In the genomic region with DNA sequence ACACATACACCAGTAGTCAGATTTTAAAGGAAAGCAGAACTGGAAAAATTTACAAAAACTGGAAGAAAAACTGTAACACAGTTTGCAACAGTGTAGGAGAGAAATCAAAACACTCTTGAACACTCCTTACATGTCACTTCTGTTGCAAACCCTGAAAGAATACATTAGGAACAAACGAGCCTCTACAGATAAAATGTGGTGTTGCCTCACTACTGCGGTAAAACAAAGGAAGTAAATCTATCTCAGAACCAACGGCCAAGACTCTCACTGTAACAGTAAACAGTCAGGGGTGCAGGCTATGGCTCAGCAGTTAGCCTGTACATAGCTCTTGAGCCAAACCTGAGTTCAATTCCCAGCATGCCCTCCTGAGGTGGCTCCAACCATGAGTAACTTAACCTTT, we compare ENCODE assay signal across 18 mouse cellular contexts. TPM values are rescaled to one million over a fixed set of nuclear protein-coding genes. Genes with fewer than 3 reads are reported as not detected.
DNase-seq lines count a peak whose midpoint lies in the region; ATAC-seq lines count a peak whose summit lies in the region.
"Had no signal": no experiment of that assay in that cellular context is flagged by ENCODE, and none has a peak within 500 bp of the region (broad histone marks: within the 10 kb centered on the region; RNA-seq: fewer than 3 reads in every experiment).

No protein-coding gene starts in this region.

- DNase-seq in CD4-positive helper T cell, adult 2 months (ENCODE audit: low read depth, low spot score) = peak; percentile 45
- DNase-seq in lung, adult 18-20 months = no peak
- DNase-seq in urinary bladder, postnatal 4 days (ENCODE audit: low spot score in 2 of 2) = no peak
- DNase-seq in ovary, adult 18-20 months (ENCODE audit: low spot score) = no peak
- DNase-seq: adrenal gland, postnatal 14 days; cerebellum, adult 9-10 months; gastrocnemius, postnatal 36 days; heart, postnatal 36 days; kidney, adult 8-10 months; kidney, postnatal 10 days; lung, adult 2 months; right cerebral cortex, postnatal 14 days; spleen, adult 18-20 months; thymus, postnatal 25 days had no signal

- peak; percentile 35 for ATAC-seq in CD4-positive, CD25-positive, alpha-beta regulatory T cell, adult 4 months
- peak; percentile 76 for ATAC-seq in granulocyte monocyte progenitor cell, adult 5-6 weeks (replicated peaks; ENCODE audit: poor library complexity, severe bottlenecking)
- 0 out of 2 replicates have a peak, but pooled peaks have one; percentile 25 for ATAC-seq in megakaryocyte-erythroid progenitor cell, adult 5-6 weeks (replicated peaks; ENCODE audit: low FRiP score, low TSS enrichment, poor library complexity, severe bottlenecking)
- ATAC-seq: forebrain, embryonic 16.5 days had no signal

RNA-seq across cellular contexts. Expression of gene Dedd2, which starts 7.3 kb away (rescaled TPM):
- polyA plus RNA-seq in CD4-positive, CD25-positive, alpha-beta regulatory T cell, adult 4 months (2017; shearing (Covaris generic)) = 10 to 100 TPM; 23.6 to 29.8 TPM
- total RNA-seq in granulocyte monocyte progenitor cell, adult 5-6 weeks (2014; fragmentation: Nextera tagmentation) = 13.5 and 22.0 TPM in 2 replicates
- 16.9 and 18.4 TPM in 2 replicates for total RNA-seq in granulocyte monocyte progenitor cell, adult 5-6 weeks (2017)
- total RNA-seq in megakaryocyte-erythroid progenitor cell, adult 5-6 weeks (2014; fragmentation: Nextera tagmentation) = 16.0 and 24.9 TPM in 2 replicates
- 13.5 and 15.2 TPM in 2 replicates for total RNA-seq in megakaryocyte-erythroid progenitor cell, adult 5-6 weeks (2017)

RNA-seq across cellular contexts. Expression of gene Zfp526, which starts 8.1 kb away (rescaled TPM):
- 1 to 10 TPM; 2.8 to 3.0 TPM for polyA plus RNA-seq in CD4-positive, CD25-positive, alpha-beta regulatory T cell, adult 4 months (2017; shearing (Covaris generic))
- total RNA-seq in granulocyte monocyte progenitor cell, adult 5-6 weeks (2014; fragmentation: Nextera tagmentation) = 9.8 and 10.0 TPM in 2 replicates
- 4.9 and 5.2 TPM in 2 replicates for total RNA-seq in granulocyte monocyte progenitor cell, adult 5-6 weeks (2017)
- 18.8 and 20.3 TPM in 2 replicates for total RNA-seq in megakaryocyte-erythroid progenitor cell, adult 5-6 weeks (2014; fragmentation: Nextera tagmentation)
- 10.1 and 12.5 TPM in 2 replicates for total RNA-seq in megakaryocyte-erythroid progenitor cell, adult 5-6 weeks (2017)

RNA-seq across cellular contexts. Expression of gene Gsk3a, which starts 24.6 kb away (rescaled TPM):
- polyA plus RNA-seq in CD4-positive, CD25-positive, alpha-beta regulatory T cell, adult 4 months (2017; shearing (Covaris generic)) = 10 to 100 TPM in 1 of 2 experiments, 1 to 10 TPM in 1; 8.9 to 11.3 TPM
- 76.4 and 110 TPM in 2 replicates for total RNA-seq in granulocyte monocyte progenitor cell, adult 5-6 weeks (2014; fragmentation: Nextera tagmentation)
- 41.8 and 45.8 TPM in 2 replicates for total RNA-seq in granulocyte monocyte progenitor cell, adult 5-6 weeks (2017)
- total RNA-seq in megakaryocyte-erythroid progenitor cell, adult 5-6 weeks (2014; fragmentation: Nextera tagmentation) = 97.9 and 123 TPM in 2 replicates
- 49.1 and 74.7 TPM in 2 replicates for total RNA-seq in megakaryocyte-erythroid progenitor cell, adult 5-6 weeks (2017)

RNA-seq across cellular contexts. Expression of gene Pou2f2, which starts 33.6 kb away (rescaled TPM):
- 10 to 100 TPM; 25.9 to 29.4 TPM for polyA plus RNA-seq in CD4-positive, CD25-positive, alpha-beta regulatory T cell, adult 4 months (2017; shearing (Covaris generic))
- total RNA-seq in granulocyte monocyte progenitor cell, adult 5-6 weeks (2014; fragmentation: Nextera tagmentation) = 18.4 and 26.6 TPM in 2 replicates
- total RNA-seq in granulocyte monocyte progenitor cell, adult 5-6 weeks (2017) = 5.0 and 5.1 TPM in 2 replicates
- 0.40 and 0.57 TPM in 2 replicates for total RNA-seq in megakaryocyte-erythroid progenitor cell, adult 5-6 weeks (2014; fragmentation: Nextera tagmentation)
- total RNA-seq in megakaryocyte-erythroid progenitor cell, adult 5-6 weeks (2017) = 0.91 TPM in 1 of 2 replicates, not detected in the other

RNA-seq across cellular contexts. Expression of gene Erf, which starts 37.5 kb away (rescaled TPM):
- under 1 TPM; 0.22 to 0.42 TPM for polyA plus RNA-seq in CD4-positive, CD25-positive, alpha-beta regulatory T cell, adult 4 months (2017; shearing (Covaris generic))
- 10.5 and 10.7 TPM in 2 replicates for total RNA-seq in granulocyte monocyte progenitor cell, adult 5-6 weeks (2014; fragmentation: Nextera tagmentation)
- total RNA-seq in granulocyte monocyte progenitor cell, adult 5-6 weeks (2017) = 5.3 and 6.0 TPM in 2 replicates
- 8.7 and 18.9 TPM in 2 replicates for total RNA-seq in megakaryocyte-erythroid progenitor cell, adult 5-6 weeks (2014; fragmentation: Nextera tagmentation)
- total RNA-seq in megakaryocyte-erythroid progenitor cell, adult 5-6 weeks (2017) = 6.2 and 8.6 TPM in 2 replicates

Comparison
In these comparisons a context has a peak if more than half of its experiments do, and no peak if none do; other contexts are left out.
1. ATAC-seq: peak in every context shown above with its lines; median percentile 76 in granulocyte monocyte progenitor cell, adult 5-6 weeks; 35 in CD4-positive, CD25-positive, alpha-beta regulatory T cell, adult 4 months; 25 in megakaryocyte-erythroid progenitor cell, adult 5-6 weeks.